Mouse (Mus musculus) forebrain, postnatal 0 days (tissue): ENCODE data around the gene Hist1h2bc. TPM values are rescaled to one million over a fixed set of nuclear protein-coding genes. Genes with fewer than 3 reads are reported as not detected.

ENCODE experiments used
- ATAC-seq: fragments of 200-750 bp; cut with Nextera tagmentation; 2 replicates; pipeline ENCODE4 v1.8.0; 2017; ENCODE audit warnings: mild to moderate bottlenecking, moderate library complexity
- DNase-seq: peaks from one replicate; pipeline ENCODE4 v3.0.0-alpha.2; 2015
- H3K27ac ChIP-seq: fragments of 300-500 bp; sonication (generic); 2 replicates; pipeline ENCODE4 v1.5.1; 2014; ENCODE audit warnings: low read depth, mild to moderate bottlenecking, antibody characterized with exemption, low read length, moderate library complexity, mixed read lengths
- H3K27me3 ChIP-seq: fragments of 300-500 bp; sonication (generic); 2 replicates; pipeline ENCODE4 v1.6.1; 2014; ENCODE audit warnings: mild to moderate bottlenecking, low read length, mixed read lengths; ENCODE audit not compliant: insufficient read depth
- H3K36me3 ChIP-seq: fragments of 300-500 bp; sonication (generic); 2 replicates; pipeline ENCODE4 v1.6.1; 2014; ENCODE audit warnings: mild to moderate bottlenecking, moderate library complexity; ENCODE audit not compliant: insufficient read depth
- H3K4me1 ChIP-seq: fragments of 300-500 bp; sonication (generic); 2 replicates; pipeline ENCODE4 v1.6.1; 2014; ENCODE audit warnings: antibody characterized with exemption; ENCODE audit not compliant: insufficient read depth
- H3K4me2 ChIP-seq: fragments of 300-500 bp; sonication (generic); 2 replicates; pipeline ENCODE4 v1.6.1; 2014; ENCODE audit warnings: low read depth, mild to moderate bottlenecking, moderate library complexity
- H3K4me3 ChIP-seq: fragments of 300-500 bp; sonication (generic); 2 replicates; pipeline ENCODE4 v1.5.1; 2014; ENCODE audit warnings: low read depth, low read length, mixed read lengths
- H3K9ac ChIP-seq: fragments of 300-500 bp; sonication (generic); 2 replicates; pipeline ENCODE4 v1.6.1; 2014; ENCODE audit warnings: mild to moderate bottlenecking
- H3K9me3 ChIP-seq: fragments of 300-500 bp; sonication (generic); 2 replicates; pipeline ENCODE4 v1.6.1; 2016; ENCODE audit warnings: low read length
- CTCF ChIP-seq: sonication (generic); IDR thresholded peaks from 2 replicates; pipeline ENCODE4 v1.5.1; 2016; ENCODE audit warnings: antibody characterized with exemption, control low read depth, low read depth
- WGBS: fragments of 180-500 bp; shearing (Covaris S2); extraction: QIAGEN DNeasy Blood & Tissue Kit; methylation state at CpG from one replicate; pipeline ENCODE4 v1.1.7; 2014; 5-methylcytosine and 5-hydroxymethylcytosine counted together
- polyA plus RNA-seq: library from polyadenylated mRNA; unstranded; fragments of >200 nt; fragmentation: Nextera tagmentation; extraction: Ambion mirVana; gene quantifications from 2 replicates; pipeline ENCODE4 v1.2.1, GENCODE M21; 2015
- total RNA-seq: library from RNA; depleted of rRNA; stranded (reverse); fragments of >200 nt; gene quantifications from 2 replicates; pipeline ENCODE4 v1.2.3, GENCODE M21; 2014

Gene Hist1h2bc
- total and polyA plus RNA-seq, 2 experiments from 2014 or later = 29.2 to 93.7 TPM

GRCm38 (mm10) chr13:23725213-23725612, 41.2 kb downstream of the Hist1h2bc start:
- no peak overlapping the region for H3K9ac ChIP-seq
- H3K27me3 ChIP-seq = no peaks in the 10 kb centered on the region
- 50% methylated on average over 1 of the region's 1 CpGs for WGBS
- TF ChIP-seq CTCF = no peak
- no peaks in the 10 kb centered on the region for H3K36me3 ChIP-seq
- H3K4me3 ChIP-seq = no peak overlapping the region
- no peaks in the 10 kb centered on the region for H3K9me3 ChIP-seq
- no peak overlapping the region for H3K27ac ChIP-seq
- no peak for ATAC-seq
- no peak for DNase-seq
- H3K4me2 ChIP-seq = no peak overlapping the region
- H3K4me1 ChIP-seq = no peaks in the 10 kb centered on the region

GRCm38 (mm10) chr13:23728472-23729191, 44.6 kb downstream of the Hist1h2bc start:
- Histone ChIP-seq H3K27me3 (no peaks in the 10 kb centered on the region), H3K27ac (no peak overlapping the region), H3K4me2 (no peak overlapping the region), H3K4me1 (no peaks in the 10 kb centered on the region), H3K4me3 (no peak overlapping the region), H3K9me3 (no peaks in the 10 kb centered on the region), H3K9ac (no peak overlapping the region), H3K36me3 (no peaks in the 10 kb centered on the region)
- no peak for TF ChIP-seq CTCF
- DNase-seq = no peak
- WGBS = 88% methylated on average over 18 of the region's 18 CpGs
- no peak for ATAC-seq

- ATAC-seq (no peak), DNase-seq (no peak)
- no peak overlapping the region for H3K4me3 ChIP-seq
- H3K27ac ChIP-seq = no peak overlapping the region
- H3K9ac ChIP-seq = no peak overlapping the region
- 88% methylated on average over 9 of the region's 9 CpGs for WGBS
- no peaks in the 10 kb centered on the region for H3K27me3 ChIP-seq
- no peaks in the 10 kb centered on the region for H3K36me3 ChIP-seq
- no peaks in the 10 kb centered on the region for H3K9me3 ChIP-seq
- H3K4me2 ChIP-seq = no peak overlapping the region
- H3K4me1 ChIP-seq = no peaks in the 10 kb centered on the region
- TF ChIP-seq CTCF = no peak
These were observed 45.2 kb downstream of the Hist1h2bc start for GRCm38 (mm10) chr13:23729192-23729525.

GRCm38 (mm10) chr13:23729706-23730105, 45.7 kb downstream of the Hist1h2bc start:
- no peak for DNase-seq
- ATAC-seq = no peak
- H3K9me3 ChIP-seq = no peaks in the 10 kb centered on the region
- H3K4me1 ChIP-seq = no peaks in the 10 kb centered on the region
- no peak overlapping the region for H3K9ac ChIP-seq
- H3K36me3 ChIP-seq = no peaks in the 10 kb centered on the region
- H3K4me2 ChIP-seq = no peak overlapping the region
- H3K27ac ChIP-seq = no peak overlapping the region
- TF ChIP-seq CTCF = no peak
- 93% methylated on average over 5 of the region's 5 CpGs for WGBS
- H3K4me3 ChIP-seq = no peak overlapping the region
- no peaks in the 10 kb centered on the region for H3K27me3 ChIP-seq

- ATAC-seq (no peak), DNase-seq (no peak)
- no peak overlapping the region for H3K4me2 ChIP-seq
- H3K27ac ChIP-seq = no peak overlapping the region
- no peaks in the 10 kb centered on the region for H3K9me3 ChIP-seq
- no peak overlapping the region for H3K4me3 ChIP-seq
- TF ChIP-seq CTCF = no peak
- no peaks in the 10 kb centered on the region for H3K27me3 ChIP-seq
- no peaks in the 10 kb centered on the region for H3K4me1 ChIP-seq
- 58% methylated on average over 8 of the region's 8 CpGs for WGBS
- no peak overlapping the region for H3K9ac ChIP-seq
- no peaks in the 10 kb centered on the region for H3K36me3 ChIP-seq
These were observed 46.5 kb downstream of the Hist1h2bc start for GRCm38 (mm10) chr13:23730479-23730878.

- Histone ChIP-seq H3K9ac (no peak overlapping the region), H3K4me2 (no peak overlapping the region), H3K27me3 (no peaks in the 10 kb centered on the region), H3K36me3 (no peaks in the 10 kb centered on the region), H3K9me3 (no peaks in the 10 kb centered on the region), H3K4me3 (no peak overlapping the region), H3K27ac (0 out of 2 replicates have a peak overlapping the region, but pooled peaks have one; percentile 35), H3K4me1 (no peaks in the 10 kb centered on the region)
- WGBS = 22% methylated on average over 8 of the region's 8 CpGs
- DNase-seq = peak; percentile 67
- peak; percentile 88 for TF ChIP-seq CTCF
- ATAC-seq = peak; percentile 54; the same call in 1 of the 2 replicates
These were observed 48.3 kb downstream of the Hist1h2bc start for GRCm38 (mm10) chr13:23732156-23732804.

GRCm38 (mm10) chr13:23737091-23737490, 53.1 kb downstream of the Hist1h2bc start:
- 90% methylated on average over 5 of the region's 5 CpGs for WGBS
- no peak overlapping the region for H3K4me3 ChIP-seq
- H3K27me3 ChIP-seq = no peaks in the 10 kb centered on the region
- DNase-seq = no peak
- H3K4me2 ChIP-seq = no peak overlapping the region
- H3K9me3 ChIP-seq = no peaks in the 10 kb centered on the region
- no peak overlapping the region for H3K9ac ChIP-seq
- no peak overlapping the region for H3K27ac ChIP-seq
- H3K36me3 ChIP-seq = no peaks in the 10 kb centered on the region
- H3K4me1 ChIP-seq = peaks cover 6% of the 10 kb centered on the region
- no peak for TF ChIP-seq CTCF
- no peak for ATAC-seq
